ENCODE assay signal across 8 mouse cellular contexts in the genomic region with DNA sequence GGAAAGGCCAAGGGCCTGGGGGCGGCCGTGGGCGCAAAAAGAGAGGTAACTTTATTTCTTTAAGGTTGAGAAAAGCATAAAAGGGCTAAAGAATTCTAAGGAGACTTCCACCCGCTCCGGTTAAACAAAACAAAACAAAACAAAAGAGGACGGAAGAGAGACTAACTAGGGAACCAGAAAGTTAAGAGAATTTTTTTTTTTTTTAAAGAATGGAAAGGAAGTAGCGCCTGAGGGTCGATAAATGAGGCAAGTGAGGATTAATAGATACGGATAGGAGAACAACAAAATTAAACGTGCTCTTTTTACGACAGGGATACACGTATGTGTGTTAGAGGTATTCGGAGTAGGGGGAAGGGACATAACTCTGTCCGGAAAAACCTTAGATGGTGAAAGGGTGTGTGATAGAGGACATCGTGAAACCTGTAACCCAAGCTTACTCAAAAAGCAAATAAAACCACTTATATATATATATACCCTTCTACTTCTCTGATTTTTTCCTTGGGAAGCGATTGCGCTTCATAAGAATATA. TPM values are rescaled to one million over a fixed set of nuclear protein-coding genes. Genes with fewer than 3 reads are reported as not detected.
DNase-seq lines count a peak whose midpoint lies in the region; ATAC-seq and TF ChIP-seq lines count a peak whose summit lies in the region.

No protein-coding gene starts in this region.

- no peak for TF ChIP-seq CTCF in MEL (IDR thresholded peaks at IDR 0.05 in 2 of 3, conservative IDR thresholded peaks at IDR 0.05 in 1 of 3; ENCODE audit: control insufficient read depth in 1 of 3, insufficient read depth in 1 of 3, low read depth in 2 of 3, low read length in 3 of 3, poor library complexity in 1 of 3, severe bottlenecking in 1 of 3)
- TF ChIP-seq CTCF in lung, postnatal 0 days (IDR thresholded peaks at IDR 0.05) = no peak

- 7% methylated on average over 17 of the region's 17 CpGs for WGBS in lung, postnatal 0 days

- TF ChIP-seq RAD21 in MEL (IDR thresholded peaks at IDR 0.05; ENCODE audit: low read depth, low read length) = no peak

- TF ChIP-seq EP300 in MEL (IDR thresholded peaks at IDR 0.05; ENCODE audit: low read depth in 1 of 2, low read length in 2 of 2) = no peak
- no peak for TF ChIP-seq EP300 in lung, postnatal 0 days (IDR thresholded peaks at IDR 0.05)

- H3K9me3 ChIP-seq in MEL (replicated peaks; ENCODE audit: insufficient read depth, low read length) = no peaks in the 10 kb centered on the region
- H3K9me3 ChIP-seq in lung, postnatal 0 days (ENCODE audit: low read length) = no peaks in the 10 kb centered on the region

- peak overlapping the region; percentile 57 for H3K4me2 ChIP-seq in lung, postnatal 0 days (replicated peaks; ENCODE audit: low read depth, low read length)

- peak; percentile 2 for DNase-seq in heart, adult 11 months
- no peak for DNase-seq in heart, postnatal 4 days
- peak; percentile 66 for DNase-seq in MEL (ENCODE audit: low read depth, low spot score)
- peak; percentile 30 for DNase-seq in forelimb bud, embryonic 11.5 days (ENCODE audit: low read depth, low spot score)
- peak; percentile 35 for DNase-seq in lung, postnatal 0 days (ENCODE audit: low spot score)
- DNase-seq in cerebellum, postnatal 36 days = no peak
- DNase-seq in frontal cortex, postnatal 36 days (ENCODE audit: low spot score in 2 of 2) = no peak
- DNase-seq in spleen, adult 18-20 months = no peak

- ATAC-seq in lung, postnatal 0 days = no peak

- H3K27ac ChIP-seq in MEL (ENCODE audit: control insufficient read depth, low read depth, low read length) = peak overlapping the region; percentile 62
- H3K27ac ChIP-seq in lung, postnatal 0 days (ENCODE audit: low read length) = peak overlapping the region; percentile 77

- peak overlapping the region; percentile 67 to 85 for H3K4me3 ChIP-seq in MEL (ENCODE audit: control insufficient read depth in 1 of 2, insufficient read depth in 1 of 2, low read depth in 2 of 2, low read length in 2 of 2)
- H3K4me3 ChIP-seq in lung, postnatal 0 days (ENCODE audit: low read depth, low read length) = peak overlapping the region; percentile 55

- H3K9ac ChIP-seq in MEL (ENCODE audit: control insufficient read depth, low read depth, low read length, poor library complexity, severe bottlenecking) = peak overlapping the region; percentile 74
- H3K9ac ChIP-seq in lung, postnatal 0 days (replicated peaks; ENCODE audit: low read depth) = peak overlapping the region; percentile 16; the same call in 1 of the 2 replicates

- no peaks in the 10 kb centered on the region for H3K27me3 ChIP-seq in MEL (ENCODE audit: control insufficient read depth in 1 of 2, insufficient read depth in 2 of 2, low read length in 2 of 2)
- H3K27me3 ChIP-seq in lung, postnatal 0 days (replicated peaks; ENCODE audit: insufficient read depth, low read length) = no peaks in the 10 kb centered on the region

- TF ChIP-seq POLR2A in MEL (IDR thresholded peaks at IDR 0.05; ENCODE audit: control insufficient read depth in 1 of 2, insufficient read depth in 1 of 2, low read depth in 1 of 2, low read length in 2 of 2, poor library complexity in 1 of 2) = no peak

- H3K4me1 ChIP-seq in MEL (ENCODE audit: control insufficient read depth in 1 of 2, insufficient read depth in 2 of 2, low read length in 2 of 2) = no peaks in the 10 kb centered on the region
- peaks cover 7% of the 10 kb centered on the region; the same call in 1 of the 2 replicates for H3K4me1 ChIP-seq in lung, postnatal 0 days (ENCODE audit: insufficient read depth, low read depth, low read length)

- peaks cover 25% of the 10 kb centered on the region for H3K79me2 ChIP-seq in MEL (ENCODE audit: control insufficient read depth, insufficient read depth, low read length, poor library complexity)

- H3K36me3 ChIP-seq in MEL (ENCODE audit: control insufficient read depth in 1 of 2, insufficient read depth in 2 of 2, low read length in 2 of 2) = peaks cover 0 to 15% of the 10 kb centered on the region in 2 experiments
- no peaks in the 10 kb centered on the region; the same call in 1 of the 2 replicates for H3K36me3 ChIP-seq in lung, postnatal 0 days (ENCODE audit: insufficient read depth, low read length)

TF ChIP-seq in MEL, 35 proteins besides CTCF, POLR2A, EP300 and RAD21:
- TF ChIP-seq MYC (IDR thresholded peaks at IDR 0.05; ENCODE audit: low read depth, low read length) (peak; percentile 55), NELFE (IDR thresholded peaks at IDR 0.05; ENCODE audit: low read depth, low read length) (no peak), MXI1 (IDR thresholded peaks at IDR 0.05; ENCODE audit: low read depth, low read length) (peak; percentile 33; the same call in 1 of the 2 replicates), TCF12 (IDR thresholded peaks at IDR 0.05; ENCODE audit: low read depth, low read length) (0 out of 2 replicates have a peak, but pooled peaks have one; percentile 6), CHD2 (IDR thresholded peaks at IDR 0.05; ENCODE audit: low read length) (no peak), ZNF384 (IDR thresholded peaks at IDR 0.05; ENCODE audit: low read depth, low read length) (peak; percentile 66), SIN3A (IDR thresholded peaks at IDR 0.05; ENCODE audit: low read length) (peak; percentile 43; the same call in 1 of the 2 replicates)
TF ChIP-seq in MEL: peak in this region for 5.

RNA-seq across cellular contexts. Expression of gene Ppme1, which starts 0.4 kb away (rescaled TPM):
- total RNA-seq in heart, postnatal 4 days (2021) = 10 to 100 TPM; 50.7 to 56.0 TPM
- 28.0 and 29.5 TPM in 2 replicates for total RNA-seq in MEL (2012; rRNA removed)
- polyA plus RNA-seq in MEL (2012; ENCODE audit: insufficient read depth in 1 of 2, insufficient read length in 2 of 2, low read depth in 1 of 2, low replicate concordance in 2 of 2, missing spikeins in 1 of 2) = 10 to 100 TPM in 1 of 2 experiments, not detected in 1; 74.0 TPM
- 32.6 and 34.3 TPM in 2 replicates for polyA plus RNA-seq in lung, postnatal 0 days (2015; fragmentation: Nextera tagmentation; extraction: Ambion mirVana)

RNA-seq across cellular contexts. Expression of gene C2cd3, which starts 0.5 kb away (rescaled TPM):
- total RNA-seq in heart, postnatal 4 days (2021) = 10 to 100 TPM; 11.5 to 15.0 TPM
- 8.5 and 9.2 TPM in 2 replicates for total RNA-seq in MEL (2012; rRNA removed)
- 10 to 100 TPM in 1 of 2 experiments, not detected in 1; 23.5 TPM for polyA plus RNA-seq in MEL (2012; ENCODE audit: insufficient read depth in 1 of 2, insufficient read length in 2 of 2, low read depth in 1 of 2, low replicate concordance in 2 of 2, missing spikeins in 1 of 2)
- 7.5 and 9.2 TPM in 2 replicates for polyA plus RNA-seq in lung, postnatal 0 days (2015; fragmentation: Nextera tagmentation; extraction: Ambion mirVana)

Comparison
In these comparisons a context has a peak if more than half of its experiments do, and no peak if none do; other contexts are left out.
1. DNase-seq: peak in heart, adult 11 months (single experiment), MEL (single experiment), forelimb bud, embryonic 11.5 days (single experiment) and lung, postnatal 0 days (single experiment); none in heart, postnatal 4 days (single experiment), cerebellum, postnatal 36 days (0 of 2), frontal cortex, postnatal 36 days (0 of 2) and spleen, adult 18-20 months (0 of 2).